Mouse (Mus musculus): Measurements from ENCODE around the gene Slc35a1. TPM values are rescaled to one million over a fixed set of nuclear protein-coding genes. Genes with fewer than 3 reads are reported as not detected.
"Not testable (repeated sequence)": the region's sequence is repeated elsewhere in the genome, so short reads cannot be mapped to it uniquely, and the experiment has no call there.

Gene Slc35a1
- 10 to 100 TPM; 29.6 to 33.9 TPM for polyA plus RNA-seq (2017; shearing (Covaris generic))

- peak; percentile 95 for ATAC-seq
These were observed at the start of gene Slc35a1 for GRCm38 (mm10) chr4:34686874-34687567. Gene Slc35a1 (minus strand): TSS chr4:34687438.

DNA sequence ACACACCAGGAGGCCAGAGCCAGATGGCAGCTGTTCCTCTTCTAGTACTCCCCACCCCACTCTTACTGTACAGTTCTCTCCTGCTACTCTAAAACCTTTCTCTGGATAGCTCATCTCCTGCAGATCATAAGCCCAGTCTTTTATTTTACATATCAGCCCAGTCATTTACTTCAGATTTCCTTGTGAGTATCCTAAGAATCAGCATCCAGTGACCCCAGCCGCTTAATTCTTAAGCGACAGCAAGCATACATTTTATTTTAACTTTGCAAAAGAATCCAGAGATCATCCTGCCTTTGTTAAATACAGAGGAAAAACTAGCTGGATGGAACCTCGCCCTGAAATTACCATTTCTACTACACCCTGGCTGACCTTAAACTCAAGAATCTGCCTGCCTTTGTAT lies 47.2 kb upstream of the Slc35a1 start:
- ATAC-seq = no peak

DNA sequence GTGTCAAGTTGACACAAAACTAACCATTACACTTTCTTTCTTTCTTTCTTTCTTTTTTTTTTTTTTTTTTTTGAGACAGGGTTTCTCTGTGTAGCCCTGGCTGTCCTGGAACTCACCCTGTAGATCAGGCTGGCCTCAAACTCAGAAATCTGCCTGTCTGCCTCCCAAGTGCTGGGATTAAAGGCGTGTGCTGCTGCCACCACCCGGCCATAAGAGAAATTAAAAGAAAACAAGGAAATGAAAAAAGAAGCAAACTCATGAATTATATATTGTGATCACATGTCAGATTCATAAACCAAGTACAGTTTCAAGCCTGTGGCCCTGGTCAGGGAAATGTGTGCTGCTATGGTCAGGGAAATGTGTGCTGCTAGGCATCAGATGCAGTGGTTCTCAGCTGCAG lies 46.2 kb upstream of the Slc35a1 start:
- not testable (repeated sequence) for ATAC-seq

DNA sequence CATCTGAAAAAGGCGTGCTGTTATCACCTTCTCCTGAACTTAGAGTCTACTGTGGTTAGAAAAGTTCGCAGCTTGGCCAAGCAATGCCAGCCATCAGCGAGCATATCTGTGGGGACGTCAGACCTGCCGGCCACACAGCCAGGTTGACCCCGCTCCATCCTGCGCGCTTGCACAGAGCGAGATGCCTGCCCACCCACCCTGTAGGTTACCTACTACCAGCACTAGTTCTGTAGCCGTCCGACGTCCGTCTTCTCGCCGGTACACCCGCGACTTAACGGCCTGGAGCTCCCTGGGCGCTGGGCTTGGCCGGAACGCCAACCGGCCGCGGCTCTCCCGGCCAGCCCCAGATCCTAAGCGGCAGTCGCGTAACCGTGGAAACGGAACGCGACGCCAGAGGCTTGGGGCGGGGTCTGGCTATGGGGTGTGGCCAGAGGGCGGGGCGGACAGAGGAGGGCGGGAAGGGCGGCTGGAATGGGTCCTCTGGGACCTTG lies 42.7 kb upstream of the Slc35a1 start, which contains the start of gene Cfap206:
Gene Cfap206 (minus strand): TSS at position 356 of the 491 bp plus-strand sequence.
- no peak for ATAC-seq

DNA sequence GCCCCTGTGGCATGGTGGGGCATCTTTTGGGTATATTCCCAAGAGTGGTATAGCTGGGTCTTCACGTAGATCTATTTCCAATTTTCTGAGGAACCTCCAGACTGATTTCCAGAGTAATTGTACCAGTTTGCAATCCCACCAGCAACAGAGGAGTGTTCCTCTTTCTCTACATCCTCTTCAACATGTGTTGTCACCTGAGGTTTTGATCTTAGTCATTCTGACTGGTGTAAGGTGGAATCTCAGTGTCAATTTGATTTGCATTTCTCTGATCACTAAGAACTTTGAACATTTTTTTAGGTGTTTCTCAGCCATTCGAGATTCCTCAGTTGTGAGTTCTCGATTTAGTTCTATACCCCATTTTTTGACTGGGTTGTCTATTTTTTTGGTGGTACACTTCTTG lies 38.5 kb upstream of the Slc35a1 start:
- ATAC-seq = not testable (repeated sequence)

DNA sequence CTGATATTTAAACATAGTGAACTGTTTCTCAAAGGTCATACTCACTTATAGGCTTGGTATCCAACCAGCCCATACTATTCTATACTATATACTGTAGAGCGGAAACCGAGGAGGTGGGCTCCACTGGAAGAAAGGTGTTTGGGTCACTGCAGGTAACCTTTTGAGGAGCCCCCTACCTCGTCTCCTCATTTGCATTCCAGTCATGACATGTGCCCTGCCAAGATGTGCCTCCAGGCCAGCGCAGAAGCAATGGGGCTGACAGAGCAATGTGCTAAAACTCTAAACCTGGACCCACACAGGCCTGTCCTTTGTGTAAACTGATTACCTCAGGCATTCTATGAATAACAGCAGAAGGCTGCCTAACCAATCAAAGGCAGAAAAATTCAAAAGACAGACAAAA lies 37.1 kb upstream of the Slc35a1 start:
- no peak for ATAC-seq

DNA sequence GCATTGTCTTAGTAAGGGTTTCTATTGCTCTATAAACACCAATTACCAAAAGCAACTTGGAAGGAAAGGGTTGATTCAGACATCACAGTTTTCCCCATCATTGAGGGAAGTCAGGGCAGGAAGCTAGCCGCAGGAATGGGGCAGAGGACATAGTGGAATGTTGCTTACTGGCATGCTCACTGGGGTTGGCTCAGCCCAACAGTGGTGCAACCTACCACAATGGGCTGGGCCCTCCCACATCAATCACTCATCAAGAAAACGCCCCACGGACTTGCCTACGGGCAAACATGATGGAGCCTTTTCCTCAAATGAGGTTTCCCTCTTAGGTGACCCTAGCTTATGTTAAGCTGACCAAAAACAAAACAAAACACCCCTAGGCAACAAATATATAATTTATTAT lies 35.9 kb upstream of the Slc35a1 start:
- no peak for ATAC-seq

GRCm38 (mm10) chr4:34720127-34720895 lies 33.1 kb upstream of the Slc35a1 start:
- no peak for ATAC-seq

GRCm38 (mm10) chr4:34719421-34719820 lies 32.2 kb upstream of the Slc35a1 start:
- ATAC-seq = no peak

- no peak for ATAC-seq
These were observed 27.8 kb upstream of the Slc35a1 start for GRCm38 (mm10) chr4:34715062-34715461.

GRCm38 (mm10) chr4:34708127-34708526 lies 20.9 kb upstream of the Slc35a1 start:
- no peak for ATAC-seq

GRCm38 (mm10) chr4:34707248-34707647 lies 20.0 kb upstream of the Slc35a1 start:
- no peak for ATAC-seq

GRCm38 (mm10) chr4:34703029-34703428 lies 15.8 kb upstream of the Slc35a1 start:
- ATAC-seq = no peak

DNA sequence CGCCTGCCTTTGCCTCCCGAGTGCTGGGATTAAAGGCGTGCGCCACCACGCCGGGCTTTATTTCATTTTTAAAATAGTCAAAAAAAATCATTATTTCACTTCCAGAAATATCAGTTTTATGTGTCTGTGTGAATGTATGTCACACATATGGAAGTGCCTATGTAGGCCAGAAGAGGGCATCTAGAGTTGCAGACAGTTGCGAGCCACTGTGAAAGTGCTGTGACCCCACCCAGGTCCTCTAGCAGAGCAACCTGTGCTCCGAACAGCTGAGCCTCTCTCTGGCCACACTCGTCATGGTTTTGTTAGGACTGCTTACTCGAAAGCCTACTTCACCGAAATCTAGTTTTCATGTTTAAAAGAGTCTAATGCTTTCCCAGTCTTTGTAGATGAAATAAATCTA lies 15.0 kb upstream of the Slc35a1 start:
- no peak for ATAC-seq

GRCm38 (mm10) chr4:34701528-34701927 lies 14.3 kb upstream of the Slc35a1 start:
- peak; percentile 58 for ATAC-seq

GRCm38 (mm10) chr4:34688021-34688420 lies 783 bp upstream of the Slc35a1 start:
- no peak for ATAC-seq

- no peak for ATAC-seq
These were observed 6.7 kb downstream of the Slc35a1 start for GRCm38 (mm10) chr4:34680530-34680929.

- ATAC-seq = no peak
These were observed 13.5 kb downstream of the Slc35a1 start for GRCm38 (mm10) chr4:34673721-34674120.

- no peak for ATAC-seq
These were observed 19.3 kb downstream of the Slc35a1 start for GRCm38 (mm10) chr4:34667923-34668322.

- no peak for ATAC-seq
These were observed 25.3 kb downstream of the Slc35a1 start for GRCm38 (mm10) chr4:34661927-34662326.

GRCm38 (mm10) chr4:34661514-34661913 lies 25.7 kb downstream of the Slc35a1 start:
- no peak for ATAC-seq

DNA sequence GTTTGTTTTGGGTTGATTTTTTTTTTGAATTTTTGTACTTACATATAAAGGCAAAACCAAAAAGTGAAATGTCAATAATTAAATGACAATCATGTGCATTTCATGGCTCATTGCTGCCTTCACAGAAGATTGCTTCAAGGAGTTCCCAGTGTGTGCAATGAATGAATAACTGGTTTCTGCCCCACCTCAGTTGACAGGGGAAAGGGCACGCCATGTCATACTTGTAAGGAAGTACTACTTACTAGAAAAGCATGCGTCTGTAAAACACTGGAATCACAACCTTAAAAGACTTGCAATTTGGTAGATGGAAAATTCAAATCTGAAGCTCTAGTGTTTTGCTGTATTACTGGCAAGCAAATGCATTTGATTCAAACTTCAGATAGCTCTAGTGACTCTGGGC lies 28.2 kb downstream of the Slc35a1 start:
- ATAC-seq = no peak

DNA sequence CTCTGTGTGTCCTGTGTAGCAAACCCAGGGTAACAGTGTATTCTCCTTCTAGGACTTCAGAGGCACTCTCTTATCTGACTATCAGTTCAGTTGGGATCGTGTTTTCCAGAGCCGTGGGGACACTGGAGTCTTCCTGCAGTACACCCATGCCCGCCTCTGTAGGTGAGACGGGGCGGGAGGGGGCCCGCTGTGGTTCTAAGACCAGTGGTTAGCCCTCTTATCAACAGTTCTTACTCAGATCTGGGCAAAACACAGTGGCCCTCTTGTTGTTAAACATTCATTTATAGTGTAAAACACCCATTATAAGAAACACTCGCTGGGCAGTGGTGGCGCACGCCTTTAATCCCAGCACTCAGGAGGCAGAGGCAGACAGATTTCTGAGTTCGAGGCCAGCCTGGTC lies 31.1 kb downstream of the Slc35a1 start:
- ATAC-seq = no peak

GRCm38 (mm10) chr4:34653179-34653578 lies 34.1 kb downstream of the Slc35a1 start:
- no peak for ATAC-seq
